Mouse (Mus musculus) forebrain, embryonic 11.5 days (tissue): Measurements from ENCODE around the gene Zcchc4. TPM values are rescaled to one million over a fixed set of nuclear protein-coding genes. Genes with fewer than 3 reads are reported as not detected.
A peak's percentile ranks its signal among the peaks of the same experiment; 100 is the strongest.

Source experiments
- ATAC-seq: fragments of 200-750 bp; cut with Nextera tagmentation; replicated peaks from 2 replicates; pipeline ENCODE4 v1.8.0; 2017; ENCODE audit warnings: moderate TSS enrichment; ENCODE audit not compliant: low FRiP score
- DNase-seq: peaks from one replicate; pipeline ENCODE4 v3.0.0-alpha.2; 2017; ENCODE audit warnings: low spot score
- H3K27ac ChIP-seq: fragments of 300-500 bp; sonication (generic); 2 replicates; pipeline ENCODE4 v1.5.1; 2014; ENCODE audit warnings: low read depth, low read length
- H3K27me3 ChIP-seq: fragments of 300-500 bp; sonication (generic); 2 replicates; pipeline ENCODE4 v1.6.1; 2014; ENCODE audit warnings: mild to moderate bottlenecking, low read length, mixed read lengths; ENCODE audit not compliant: control insufficient read depth, insufficient read depth
- H3K36me3 ChIP-seq: fragments of 300-500 bp; sonication (generic); 2 replicates; pipeline ENCODE4 v1.6.1; 2014; ENCODE audit warnings: mild to moderate bottlenecking, low read length, moderate library complexity, mixed read lengths; ENCODE audit not compliant: control insufficient read depth, insufficient read depth
- H3K4me1 ChIP-seq: fragments of 300-500 bp; sonication (generic); replicated peaks from 2 replicates; pipeline ENCODE4 v1.6.1; 2014; ENCODE audit warnings: low read length, mixed read lengths; ENCODE audit not compliant: control insufficient read depth, insufficient read depth
- H3K4me2 ChIP-seq: fragments of 300-500 bp; sonication (generic); 2 replicates; pipeline ENCODE4 v1.6.1; 2014; ENCODE audit warnings: low read depth, mild to moderate bottlenecking, low read length, moderate library complexity, mixed read lengths; ENCODE audit not compliant: severe bottlenecking
- H3K4me3 ChIP-seq: fragments of 300-500 bp; sonication (generic); 2 replicates; pipeline ENCODE4 v1.5.1; 2014; ENCODE audit warnings: low read depth, low read length
- H3K9ac ChIP-seq: fragments of 300-500 bp; sonication (generic); 2 replicates; pipeline ENCODE4 v1.6.1; 2014; ENCODE audit warnings: low read length
- H3K9me3 ChIP-seq: fragments of 300-500 bp; sonication (generic); 2 replicates; pipeline ENCODE4 v1.6.1; 2016; ENCODE audit warnings: low read length, mixed read lengths; ENCODE audit not compliant: control insufficient read depth
- WGBS: fragments of 180-500 bp; shearing (Covaris S2); extraction: QIAGEN DNeasy Blood & Tissue Kit; methylation state at CpG from one replicate; pipeline ENCODE4 v1.1.7; 2014; 5-methylcytosine and 5-hydroxymethylcytosine counted together
- polyA plus RNA-seq: library from polyadenylated mRNA; unstranded; fragments of >200 nt; fragmentation: Nextera tagmentation; extraction: Ambion mirVana; gene quantifications from 2 replicates; pipeline ENCODE4 v1.2.1, GENCODE M21; 2014

Gene Zcchc4
- 20.7 and 24.8 TPM in 2 replicates for polyA plus RNA-seq

GRCm38 (mm10) chr5:52775237-52775636, at the start of gene Zcchc4:
Gene Zcchc4 (plus strand): TSS chr5:52775409.
- no peak within 1 kb of the TSS for H3K4me3 ChIP-seq
- 79% methylated on average over 8 of the region's 8 CpGs for WGBS
- H3K4me1 ChIP-seq, result no peaks in the 10 kb centered on the region
- no peak within 1 kb of the TSS for H3K9ac ChIP-seq
- H3K9me3 ChIP-seq, result no peaks in the 10 kb centered on the region
- H3K27me3 ChIP-seq, result no peaks in the 10 kb centered on the region
- H3K4me2 ChIP-seq, result no peak within 1 kb of the TSS
- DNase-seq (no peak), ATAC-seq (no peak)
- H3K27ac ChIP-seq, result no peak within 1 kb of the TSS
- no peaks in the 10 kb centered on the region for H3K36me3 ChIP-seq

- 85% methylated on average over 5 of the region's 5 CpGs for WGBS
- Histone ChIP-seq H3K36me3 (no peaks in the 10 kb centered on the region), H3K4me1 (no peaks in the 10 kb centered on the region), H3K27ac (no peak overlapping the region), H3K27me3 (no peaks in the 10 kb centered on the region), H3K9me3 (no peaks in the 10 kb centered on the region), H3K4me3 (no peak overlapping the region), H3K4me2 (no peak overlapping the region), H3K9ac (no peak overlapping the region)
- DNase-seq (no peak), ATAC-seq (no peak)
Observed at GRCm38 (mm10) chr5:52727747-52728146, 47.5 kb upstream of the Zcchc4 start.

GRCm38 (mm10) chr5:52732811-52733210, 42.4 kb upstream of the Zcchc4 start:
- no peak for ATAC-seq
- Histone ChIP-seq H3K9me3 (no peaks in the 10 kb centered on the region), H3K27ac (no peak overlapping the region), H3K4me2 (no peak overlapping the region), H3K27me3 (no peaks in the 10 kb centered on the region), H3K4me3 (no peak overlapping the region), H3K9ac (no peak overlapping the region), H3K36me3 (no peaks in the 10 kb centered on the region), H3K4me1 (no peaks in the 10 kb centered on the region)
- no peak for DNase-seq
- WGBS, result 87% methylated on average over 4 of the region's 4 CpGs

GRCm38 (mm10) chr5:52736046-52736445, 39.2 kb upstream of the Zcchc4 start:
- Histone ChIP-seq H3K36me3 (no peaks in the 10 kb centered on the region), H3K4me2 (no peak overlapping the region), H3K4me3 (no peak overlapping the region), H3K27me3 (no peaks in the 10 kb centered on the region), H3K4me1 (no peaks in the 10 kb centered on the region), H3K9me3 (no peaks in the 10 kb centered on the region), H3K27ac (no peak overlapping the region), H3K9ac (no peak overlapping the region)
- 74% methylated on average over 3 of the region's 3 CpGs for WGBS
- DNase-seq (no peak), ATAC-seq (no peak)

- peak within 1 kb of the TSS; percentile 83 for H3K4me2 ChIP-seq
- under 1% methylated on average over 70 of the region's 75 CpGs for WGBS
- DNase-seq (peak; percentile 93), ATAC-seq (peak; percentile 96)
- peak within 1 kb of the TSS; percentile 80 for H3K4me3 ChIP-seq
- H3K9ac ChIP-seq, result peak within 1 kb of the TSS; percentile 71
- no peaks in the 10 kb centered on the region for H3K9me3 ChIP-seq
- no peaks in the 10 kb centered on the region for H3K27me3 ChIP-seq
- peak within 1 kb of the TSS; percentile 53 for H3K27ac ChIP-seq
- H3K36me3 ChIP-seq, result no peaks in the 10 kb centered on the region
- no peaks in the 10 kb centered on the region for H3K4me1 ChIP-seq
Observed at GRCm38 (mm10) chr5:52741391-52742111, 33.7 kb upstream of the Zcchc4 start, which contains the start of gene Pi4k2b. Gene Pi4k2b (plus strand): TSS chr5:52741574.

GRCm38 (mm10) chr5:52742112-52742813, 32.9 kb upstream of the Zcchc4 start:
- H3K36me3 ChIP-seq, result no peaks in the 10 kb centered on the region
- DNase-seq, result peak; percentile 67
- H3K9ac ChIP-seq, result peak overlapping the region; percentile 71
- no peaks in the 10 kb centered on the region for H3K4me1 ChIP-seq
- no peaks in the 10 kb centered on the region for H3K27me3 ChIP-seq
- peak; percentile 26; the same call in 1 of the 2 replicates for ATAC-seq
- no peak overlapping the region; the same call in 1 of the 2 replicates for H3K27ac ChIP-seq
- peak overlapping the region; percentile 83 for H3K4me2 ChIP-seq
- H3K4me3 ChIP-seq, result peak overlapping the region; percentile 80
- 5% methylated on average over 17 of the region's 17 CpGs for WGBS
- no peaks in the 10 kb centered on the region for H3K9me3 ChIP-seq

- H3K27ac ChIP-seq, result no peak overlapping the region
- no peak overlapping the region for H3K9ac ChIP-seq
- H3K4me1 ChIP-seq, result no peaks in the 10 kb centered on the region
- no peak overlapping the region for H3K4me3 ChIP-seq
- H3K4me2 ChIP-seq, result no peak overlapping the region; the same call in 1 of the 2 replicates
- H3K36me3 ChIP-seq, result no peaks in the 10 kb centered on the region
- ATAC-seq, result no peak
- no peaks in the 10 kb centered on the region for H3K9me3 ChIP-seq
- DNase-seq, result no peak
- WGBS, result 71% methylated on average over 4 of the region's 4 CpGs
- H3K27me3 ChIP-seq, result no peaks in the 10 kb centered on the region
Observed at GRCm38 (mm10) chr5:52743231-52743630, 32.0 kb upstream of the Zcchc4 start.

GRCm38 (mm10) chr5:52746920-52747319, 28.3 kb upstream of the Zcchc4 start:
- no peak overlapping the region for H3K4me3 ChIP-seq

More at GRCm38 (mm10) chr5:52746920-52747319, 28.3 kb upstream of the Zcchc4 start:
- Histone ChIP-seq H3K27ac (no peak overlapping the region), H3K27me3 (no peaks in the 10 kb centered on the region), H3K4me2 (no peak overlapping the region), H3K4me1 (no peaks in the 10 kb centered on the region), H3K9me3 (no peaks in the 10 kb centered on the region), H3K9ac (no peak overlapping the region), H3K36me3 (no peaks in the 10 kb centered on the region)
- no peak for ATAC-seq
- no peak for DNase-seq
